Mouse (Mus musculus): ENCODE results near the gene Ccdc96.
A peak's percentile ranks its signal among the peaks of the same experiment; 100 is the strongest.

Ccdc96 gene

DNA sequence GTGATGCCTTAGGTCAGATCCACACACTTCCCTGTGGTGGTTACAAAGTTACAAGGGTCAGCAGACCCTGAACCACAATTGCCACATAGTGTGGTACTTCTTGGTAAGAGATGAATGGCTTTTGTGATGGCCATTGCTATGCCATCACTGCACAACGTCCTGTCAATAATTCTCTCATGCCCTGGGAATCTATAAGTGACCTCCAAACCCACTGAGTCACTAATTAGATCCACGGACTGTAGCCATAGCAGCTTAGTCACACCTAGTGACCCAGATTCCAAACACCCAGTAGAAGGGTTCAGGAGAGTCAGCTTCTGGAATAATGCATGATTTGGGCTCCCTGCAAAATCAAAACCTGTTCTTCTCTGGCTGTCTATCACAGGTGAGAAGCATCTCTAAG, 40.8 kb downstream of the Ccdc96 start:
- no peak for DNase-seq (ENCODE audit: low read depth)

DNA sequence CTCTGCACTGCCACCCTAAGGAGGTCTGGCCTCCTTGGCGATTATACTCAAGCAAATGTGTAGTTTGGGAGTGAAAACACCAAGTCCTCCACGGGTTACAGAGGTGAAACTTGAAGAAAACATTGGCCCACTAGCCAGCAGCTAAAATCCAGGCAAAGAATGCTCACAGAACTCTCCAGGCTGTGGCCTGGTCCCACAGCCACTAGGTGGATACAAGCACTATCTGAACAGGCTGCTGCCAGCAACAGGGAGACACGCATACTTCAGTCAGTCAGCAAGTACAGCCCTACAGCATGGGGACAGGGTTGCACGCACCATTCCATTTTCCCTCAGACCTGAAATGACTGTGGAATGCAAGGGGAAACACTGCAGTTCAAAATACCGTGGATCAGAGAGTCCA, 41.9 kb downstream of the Ccdc96 start:
- peak; percentile 52 for DNase-seq (ENCODE audit: low read depth)

DNA sequence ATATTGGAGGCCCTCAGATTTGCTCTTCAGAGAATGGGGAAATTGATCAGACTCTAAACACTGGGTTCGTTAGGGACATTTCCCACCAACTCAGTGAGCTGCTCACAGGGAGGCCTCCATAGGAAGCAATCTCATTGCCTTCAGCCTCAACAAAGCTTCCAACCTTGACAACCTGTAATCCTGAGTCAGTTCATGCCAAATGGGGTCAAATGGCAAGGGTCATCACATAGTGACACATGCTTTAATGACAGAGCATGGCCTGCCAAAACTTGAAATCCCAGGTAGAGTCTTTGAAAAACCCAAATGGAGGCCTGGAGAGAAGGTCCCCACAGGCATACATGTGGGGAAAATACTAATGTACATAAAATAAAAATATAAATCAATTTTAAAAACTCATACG, 42.5 kb downstream of the Ccdc96 start:
- DNase-seq (ENCODE audit: low read depth) = no peak

DNA sequence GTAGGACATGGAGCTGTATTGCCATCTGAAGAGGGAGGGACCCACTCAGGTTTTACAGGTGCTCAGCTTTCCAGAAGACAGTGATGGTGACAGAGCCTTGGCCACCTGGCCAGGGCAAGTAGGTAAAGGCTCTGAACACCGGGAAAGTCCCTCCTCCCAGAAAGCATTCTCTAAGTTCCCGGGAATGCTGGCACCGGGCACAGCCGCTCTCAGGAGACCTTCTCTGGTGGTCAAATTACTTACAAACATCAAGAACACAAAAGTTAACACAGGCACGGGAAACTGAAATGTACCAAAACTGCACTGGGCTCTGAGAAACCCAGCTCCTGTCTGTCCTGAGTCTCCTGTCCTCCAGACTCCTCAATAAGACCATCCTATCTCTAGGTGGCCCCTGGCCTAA, 45.3 kb downstream of the Ccdc96 start:
- no peak for DNase-seq (ENCODE audit: low read depth)

DNA sequence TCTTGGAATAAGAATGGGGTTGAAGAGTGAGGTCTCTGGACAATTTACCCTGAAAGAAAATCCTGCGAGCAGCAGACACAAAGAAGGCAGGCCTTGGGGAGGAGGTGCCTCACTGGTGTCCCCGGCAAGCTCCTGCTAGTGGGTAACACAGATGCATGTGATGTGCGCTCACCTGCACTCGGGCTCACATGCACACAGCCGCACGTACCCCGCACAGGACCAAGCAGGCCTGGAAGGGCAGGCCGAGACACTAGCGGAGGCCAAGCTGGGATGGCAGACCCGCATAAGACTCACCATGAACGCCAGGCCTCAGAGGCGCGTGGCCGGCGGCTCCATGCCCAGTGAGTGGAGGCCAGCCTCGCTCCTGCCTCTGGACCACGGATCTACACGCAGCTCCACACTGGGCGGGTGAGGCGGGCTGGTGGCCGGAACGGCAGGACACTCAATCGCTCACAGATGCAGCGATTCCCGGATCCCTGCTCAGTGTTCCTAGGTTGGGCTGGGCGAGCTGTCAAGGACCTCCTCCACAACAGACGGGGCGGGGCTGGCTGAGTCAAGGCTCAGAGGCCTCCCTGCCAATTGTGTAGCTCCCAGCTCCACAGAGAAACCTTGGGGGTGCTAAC, 45.9 kb downstream of the Ccdc96 start:
- no peak for DNase-seq (ENCODE audit: low read depth)

DNA sequence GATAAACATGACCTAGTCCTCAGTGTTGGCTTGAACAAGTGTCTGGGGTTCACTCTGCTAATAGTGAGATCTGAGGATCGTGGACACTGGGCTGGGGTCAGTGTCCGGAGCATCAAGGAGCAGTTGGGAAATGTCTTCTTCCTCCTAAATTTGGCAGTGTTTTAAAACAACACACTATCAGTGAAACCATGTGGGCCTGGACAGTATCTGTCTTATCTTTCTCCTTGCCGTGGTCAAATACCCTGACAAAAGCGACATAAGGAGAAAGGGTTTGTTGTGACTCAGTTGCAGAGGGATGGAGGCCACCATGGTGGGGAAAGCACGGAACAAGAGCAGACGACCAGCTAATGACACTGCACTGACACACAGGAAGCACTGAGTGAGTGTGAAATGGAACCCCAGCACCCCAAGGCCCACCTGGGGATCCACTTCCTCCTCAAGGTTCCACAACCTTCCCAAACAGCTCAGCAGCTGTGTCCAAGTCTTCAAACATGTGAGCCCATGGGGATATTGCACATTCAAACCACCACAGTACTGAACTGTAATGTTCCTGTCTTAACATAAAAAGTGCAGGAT, 50.2 kb downstream of the Ccdc96 start:
- peak; percentile 52 for DNase-seq (ENCODE audit: low read depth)

DNA sequence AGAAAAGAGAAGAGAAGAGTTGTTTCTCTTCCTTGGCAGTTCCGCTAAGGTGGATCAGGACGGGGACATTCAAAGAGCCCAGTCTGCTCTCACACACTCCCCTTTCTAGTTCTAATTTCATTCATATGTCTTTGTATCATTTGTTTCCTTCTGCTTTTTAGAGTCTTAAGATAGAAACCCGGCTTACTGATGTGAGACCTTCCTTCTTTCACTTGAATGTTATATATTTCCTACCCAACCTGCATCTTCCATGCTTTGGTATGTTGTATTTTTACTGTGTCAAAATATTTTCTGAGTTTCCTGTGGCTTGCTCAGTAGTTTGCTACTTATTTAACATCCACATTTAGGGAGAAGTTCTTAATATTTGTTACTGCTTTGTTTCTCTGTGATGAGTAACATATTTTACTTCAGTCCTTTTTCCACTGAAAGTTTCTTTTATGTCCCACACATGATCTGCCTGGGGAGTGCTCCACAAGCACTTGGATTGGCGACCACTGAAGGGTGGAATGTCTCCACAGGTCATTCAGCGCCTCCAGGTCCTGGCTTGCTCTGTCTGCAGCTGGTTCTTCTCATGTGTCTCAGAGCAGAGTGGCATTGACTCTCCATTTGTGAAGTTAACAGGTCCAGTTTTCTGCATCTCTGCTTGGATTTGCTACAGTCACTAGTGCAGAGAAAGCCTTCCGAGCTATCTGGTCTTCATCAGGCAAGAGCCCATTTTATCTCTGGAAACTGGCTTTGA, 51.2 kb downstream of the Ccdc96 start:
- DNase-seq (ENCODE audit: low read depth) = no peak

DNA sequence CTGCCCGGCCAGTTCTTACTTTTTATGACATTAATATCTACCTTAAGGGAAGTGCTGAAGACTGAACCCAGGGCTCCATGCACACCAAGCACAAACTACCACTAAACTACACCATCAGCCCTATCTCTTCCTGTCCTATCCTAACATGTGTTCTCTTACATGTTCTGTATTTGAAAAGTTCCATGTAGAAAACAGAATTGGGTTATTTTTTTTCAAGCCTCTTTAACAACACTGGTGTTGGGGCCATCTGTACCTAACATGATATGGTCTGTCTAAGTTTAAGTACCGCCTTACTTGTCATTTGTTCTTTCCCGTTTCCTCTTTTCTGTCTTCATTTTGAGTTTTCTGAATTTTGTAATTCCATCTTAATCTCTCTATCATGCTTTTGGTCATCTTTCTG, 52.0 kb downstream of the Ccdc96 start:
- DNase-seq (ENCODE audit: low read depth) = no peak
